Mouse (Mus musculus): ENCODE data around the gene Gpn2. TPM values are rescaled to one million over a fixed set of nuclear protein-coding genes. Genes with fewer than 3 reads are reported as not detected.

Gene Gpn2
- polyA plus RNA-seq, 1 experiment from 2014 or later, result 11.2 TPM

DNA sequence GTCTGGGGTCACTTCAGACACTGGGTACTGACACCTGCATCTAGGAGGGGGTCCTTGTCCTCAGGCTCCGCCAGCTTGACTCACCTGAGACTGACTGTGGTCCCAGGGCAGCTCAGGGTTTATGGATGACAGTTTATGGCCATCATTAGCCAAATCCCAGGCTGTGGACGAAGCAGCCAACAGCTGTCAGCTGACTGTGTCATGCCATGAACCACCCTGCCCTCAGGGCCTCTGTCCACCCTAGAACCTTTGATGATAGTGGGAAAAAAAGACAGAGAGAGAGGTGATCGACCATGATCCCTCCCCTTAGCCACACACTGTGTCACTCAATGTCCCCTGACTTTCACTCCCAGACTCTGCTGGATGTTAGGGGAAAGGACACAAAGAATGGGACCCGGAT is 22.5 kb upstream of the Gpn2 start:
- Histone ChIP-seq H3K9me3 (replicated peaks) (peaks cover 5% of the 10 kb centered on the region; the same call in 1 of the 2 replicates), H3K27ac (ENCODE audit: poor library complexity, severe bottlenecking) (no peak overlapping the region), H3K4me3 (no peak overlapping the region), H3K27me3 (replicated peaks) (no peaks in the 10 kb centered on the region), H3K4me1 (replicated peaks) (no peaks in the 10 kb centered on the region), H3K9ac (no peak overlapping the region), H3K36me3 (0 out of 2 replicates have a peak, but pooled peaks cover under 1% of the 10 kb centered on the region), H3K4me2 (no peak overlapping the region)
- WGBS, result 70% methylated on average over 4 of the region's 4 CpGs
- ATAC-seq (ENCODE audit: insufficient number of reproducible peaks, low FRiP score), result no peak

GRCm38 (mm10) chr4:133563123-133563571 is 21.0 kb upstream of the Gpn2 start:
- Histone ChIP-seq H3K27ac (ENCODE audit: poor library complexity, severe bottlenecking) (no peak overlapping the region), H3K4me2 (no peak overlapping the region), H3K9me3 (replicated peaks) (peaks cover 5% of the 10 kb centered on the region; the same call in 1 of the 2 replicates), H3K36me3 (no peaks in the 10 kb centered on the region), H3K27me3 (replicated peaks) (no peaks in the 10 kb centered on the region), H3K4me3 (no peak overlapping the region), H3K4me1 (replicated peaks) (no peaks in the 10 kb centered on the region), H3K9ac (no peak overlapping the region)
- no peak for ATAC-seq (ENCODE audit: insufficient number of reproducible peaks, low FRiP score)
- WGBS, result 75% methylated on average over 11 of the region's 11 CpGs

- Histone ChIP-seq H3K4me1 (replicated peaks) (no peaks in the 10 kb centered on the region), H3K4me2 (peak overlapping the region; percentile 10; the same call in 1 of the 2 replicates), H3K9ac (no peak overlapping the region), H3K27ac (ENCODE audit: poor library complexity, severe bottlenecking) (no peak overlapping the region), H3K36me3 (no peaks in the 10 kb centered on the region), H3K27me3 (replicated peaks) (no peaks in the 10 kb centered on the region), H3K9me3 (replicated peaks) (peaks cover 5% of the 10 kb centered on the region; the same call in 1 of the 2 replicates), H3K4me3 (no peak overlapping the region)
- WGBS, result 23% methylated on average over 8 of the region's 8 CpGs
- no peak for ATAC-seq (ENCODE audit: insufficient number of reproducible peaks, low FRiP score)
Measured at GRCm38 (mm10) chr4:133567251-133567650, 16.9 kb upstream of the Gpn2 start.

DNA sequence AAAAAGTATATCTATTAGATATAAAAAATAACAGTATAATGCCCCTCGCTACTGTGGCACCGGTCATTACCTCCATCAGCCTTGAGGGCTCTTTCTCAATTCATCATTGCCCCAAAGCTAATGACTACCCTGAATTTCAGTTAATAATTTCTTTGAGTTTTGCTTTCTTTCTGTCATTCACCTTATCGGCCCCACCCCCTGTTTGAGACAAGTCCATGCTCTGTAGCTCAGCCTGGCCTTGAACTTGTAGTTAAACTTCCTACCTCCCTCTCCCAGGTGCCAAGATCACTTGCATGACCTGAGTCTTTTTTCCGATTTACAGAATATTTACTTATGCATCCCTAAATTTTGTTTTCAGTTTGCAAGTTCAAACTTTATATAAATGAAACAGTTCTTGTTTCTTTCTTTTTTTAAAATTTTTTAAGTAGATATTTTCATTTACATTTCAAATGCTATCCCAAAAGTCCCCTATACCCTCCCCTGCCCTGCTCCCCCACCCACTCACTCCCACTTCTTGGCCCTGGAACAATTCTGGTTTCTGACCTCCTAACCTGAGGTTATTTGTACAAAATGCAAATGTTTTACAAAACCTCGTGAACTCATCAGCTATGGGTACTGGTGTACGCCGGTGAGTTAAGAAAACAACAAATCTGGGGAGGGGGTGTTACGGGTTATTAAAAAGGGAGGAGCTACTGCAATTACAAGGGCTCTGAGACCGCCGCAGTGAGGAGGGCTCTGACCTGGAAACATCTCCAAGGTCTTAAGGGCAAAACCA is 14.7 kb upstream of the Gpn2 start:
- ATAC-seq (ENCODE audit: insufficient number of reproducible peaks, low FRiP score), result no peak
- 80% methylated on average over 10 of the region's 10 CpGs for WGBS

GRCm38 (mm10) chr4:133570066-133570466 is 14.1 kb upstream of the Gpn2 start:
- no peak overlapping the region; the same call in 1 of the 2 replicates for H3K9ac ChIP-seq
- H3K9me3 ChIP-seq (replicated peaks), result no peaks in the 10 kb centered on the region
- no peak for ATAC-seq (ENCODE audit: insufficient number of reproducible peaks, low FRiP score)
- H3K27ac ChIP-seq (ENCODE audit: poor library complexity, severe bottlenecking), result no peak overlapping the region
- peaks cover 1% of the 10 kb centered on the region; the same call in 1 of the 2 replicates for H3K4me1 ChIP-seq (replicated peaks)
- no peak overlapping the region for H3K4me2 ChIP-seq
- WGBS, result 54% methylated on average over 10 of the region's 10 CpGs
- H3K36me3 ChIP-seq, result no peaks in the 10 kb centered on the region
- H3K27me3 ChIP-seq (replicated peaks), result no peaks in the 10 kb centered on the region
- H3K4me3 ChIP-seq, result no peak overlapping the region

More for the DNA sequence above, 14.7 kb upstream of the Gpn2 start:
- Histone ChIP-seq H3K9ac (no peak overlapping the region), H3K27ac (ENCODE audit: poor library complexity, severe bottlenecking) (no peak overlapping the region), H3K36me3 (no peaks in the 10 kb centered on the region), H3K27me3 (replicated peaks) (no peaks in the 10 kb centered on the region), H3K4me3 (no peak overlapping the region), H3K4me2 (no peak overlapping the region), H3K4me1 (replicated peaks) (no peaks in the 10 kb centered on the region), H3K9me3 (replicated peaks) (peaks cover 3% of the 10 kb centered on the region; the same call in 1 of the 2 replicates)

- 6% methylated on average over 44 of the region's 44 CpGs for WGBS
- Histone ChIP-seq H3K4me2 (peak within 1 kb of the TSS; percentile 92), H3K27me3 (replicated peaks) (no peaks in the 10 kb centered on the region)
Measured at GRCm38 (mm10) chr4:133574070-133574842, 9.9 kb upstream of the Gpn2 start, which contains the start of gene Gpatch3. Gene Gpatch3 (plus strand): TSS chr4:133574745.

GRCm38 (mm10) chr4:133574843-133575202 is 9.3 kb upstream of the Gpn2 start:
- Histone ChIP-seq H3K9ac (peak overlapping the region; percentile 81), H3K36me3 (peaks cover 22% of the 10 kb centered on the region), H3K9me3 (replicated peaks) (no peaks in the 10 kb centered on the region), H3K4me2 (peak overlapping the region; percentile 92), H3K4me3 (peak overlapping the region; percentile 69), H3K27me3 (replicated peaks) (no peaks in the 10 kb centered on the region), H3K4me1 (replicated peaks) (peaks cover 9% of the 10 kb centered on the region; the same call in 1 of the 2 replicates), H3K27ac (ENCODE audit: poor library complexity, severe bottlenecking) (no peak overlapping the region)
- peak; percentile 56 for ATAC-seq (ENCODE audit: insufficient number of reproducible peaks, low FRiP score)
- WGBS, result under 1% methylated on average over 41 of the region's 41 CpGs

More at GRCm38 (mm10) chr4:133574070-133574842, 9.9 kb upstream of the Gpn2 start, which contains the start of gene Gpatch3:
- peak within 1 kb of the TSS; percentile 49 for H3K27ac ChIP-seq (ENCODE audit: poor library complexity, severe bottlenecking)
- peak within 1 kb of the TSS; percentile 81 for H3K9ac ChIP-seq
- peaks cover 16% of the 10 kb centered on the region for H3K36me3 ChIP-seq
- no peaks in the 10 kb centered on the region for H3K9me3 ChIP-seq (replicated peaks)
- peak within 1 kb of the TSS; percentile 69 for H3K4me3 ChIP-seq
- H3K4me1 ChIP-seq (replicated peaks), result peaks cover 9% of the 10 kb centered on the region; the same call in 1 of the 2 replicates
- peak; percentile 91 for ATAC-seq (ENCODE audit: insufficient number of reproducible peaks, low FRiP score)

DNA sequence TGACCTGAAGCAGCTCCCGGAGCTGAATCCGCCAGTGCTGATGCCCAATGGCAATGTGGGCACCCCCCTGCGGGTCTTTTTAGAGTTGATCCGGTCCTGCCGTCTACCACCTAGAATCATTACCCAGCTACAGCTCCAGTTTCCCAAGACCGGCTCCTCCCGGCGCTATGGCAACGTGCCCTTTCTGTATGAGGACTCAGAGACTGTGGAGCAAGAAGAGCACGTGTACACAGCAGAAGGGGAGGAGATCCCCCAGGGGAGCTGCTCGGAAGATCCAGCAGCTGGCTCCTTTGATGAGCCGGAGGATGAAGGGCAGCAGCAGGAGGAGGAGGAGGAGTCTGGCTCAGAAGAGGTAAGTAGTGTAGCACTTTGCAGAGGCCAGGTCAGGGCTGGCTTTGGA is 6.2 kb upstream of the Gpn2 start:
- no peak overlapping the region for H3K4me2 ChIP-seq
- H3K27me3 ChIP-seq (replicated peaks), result no peaks in the 10 kb centered on the region
- 74% methylated on average over 12 of the region's 12 CpGs for WGBS
- no peak for ATAC-seq (ENCODE audit: insufficient number of reproducible peaks, low FRiP score)
- H3K27ac ChIP-seq (ENCODE audit: poor library complexity, severe bottlenecking), result no peak overlapping the region
- no peaks in the 10 kb centered on the region for H3K9me3 ChIP-seq (replicated peaks)
- H3K4me3 ChIP-seq, result no peak overlapping the region
- H3K9ac ChIP-seq, result no peak overlapping the region
- peaks cover 9% of the 10 kb centered on the region; the same call in 1 of the 2 replicates for H3K4me1 ChIP-seq (replicated peaks)
- H3K36me3 ChIP-seq, result peaks cover 51% of the 10 kb centered on the region

DNA sequence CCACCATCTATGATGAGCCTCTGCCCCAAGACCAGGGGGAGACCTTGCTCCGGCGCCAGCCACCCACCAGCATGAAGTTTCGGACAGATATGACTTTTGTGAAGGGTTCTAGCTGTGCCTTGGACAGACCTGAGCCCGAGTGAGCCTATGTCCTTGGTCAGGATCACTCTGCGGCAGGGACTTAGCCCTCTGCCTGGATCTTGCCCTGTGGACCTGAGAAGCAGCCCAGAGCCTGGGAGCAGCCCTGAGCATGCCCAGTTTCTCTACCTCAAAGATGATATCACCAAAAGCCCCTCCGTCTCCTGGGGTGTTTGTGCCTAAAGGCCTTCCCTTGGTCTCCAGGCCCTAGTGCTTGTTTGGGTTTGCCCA is 488 bp upstream of the Gpn2 start:
- Histone ChIP-seq H3K36me3 (peaks cover 68% of the 10 kb centered on the region), H3K9me3 (replicated peaks) (no peaks in the 10 kb centered on the region), H3K4me3 (peak overlapping the region; percentile 98), H3K27me3 (replicated peaks) (no peaks in the 10 kb centered on the region), H3K27ac (ENCODE audit: poor library complexity, severe bottlenecking) (peak overlapping the region; percentile 72), H3K4me2 (peak overlapping the region; percentile 100), H3K4me1 (replicated peaks) (peaks cover 15% of the 10 kb centered on the region), H3K9ac (peak overlapping the region; percentile 90)
- 57% methylated on average over 6 of the region's 6 CpGs for WGBS
- ATAC-seq (ENCODE audit: insufficient number of reproducible peaks, low FRiP score), result 0 out of 2 replicates have a peak, but pooled peaks have one; percentile 24

- H3K9me3 ChIP-seq (replicated peaks), result no peaks in the 10 kb centered on the region
- H3K9ac ChIP-seq, result no peak overlapping the region
- no peak overlapping the region for H3K4me3 ChIP-seq
- no peak overlapping the region for H3K27ac ChIP-seq (ENCODE audit: poor library complexity, severe bottlenecking)
- peaks cover 7% of the 10 kb centered on the region for H3K4me1 ChIP-seq (replicated peaks)
- H3K36me3 ChIP-seq, result peaks cover 44% of the 10 kb centered on the region
- no peaks in the 10 kb centered on the region for H3K27me3 ChIP-seq (replicated peaks)
- 25% methylated on average over 7 of the region's 7 CpGs for WGBS
- no peak overlapping the region for H3K4me2 ChIP-seq
- ATAC-seq (ENCODE audit: insufficient number of reproducible peaks, low FRiP score), result no peak
Measured at GRCm38 (mm10) chr4:133592570-133592969, 8.4 kb downstream of the Gpn2 start.

DNA sequence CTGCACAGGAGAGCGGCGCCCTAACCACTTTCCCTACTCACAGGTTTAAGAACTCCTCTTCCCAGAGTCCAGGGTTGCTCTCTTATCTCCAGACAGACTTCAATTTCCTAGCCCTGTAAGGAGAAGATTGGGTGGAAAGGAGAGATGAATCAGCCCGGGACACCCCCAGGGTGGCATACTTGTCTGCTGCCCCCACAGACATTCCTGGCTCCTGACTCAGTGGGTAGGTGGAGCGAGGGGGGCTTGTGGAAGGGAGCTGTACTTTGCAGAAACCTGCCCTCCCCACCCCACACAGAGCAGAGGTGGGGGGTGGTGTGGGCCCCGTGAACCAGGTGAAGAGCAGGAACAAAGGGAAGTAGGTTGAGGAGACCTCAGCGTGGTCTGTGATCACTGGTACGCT is 11.4 kb downstream of the Gpn2 start:
- peaks cover 18% of the 10 kb centered on the region for H3K4me1 ChIP-seq (replicated peaks)
- ATAC-seq (ENCODE audit: insufficient number of reproducible peaks, low FRiP score), result no peak
- H3K27ac ChIP-seq (ENCODE audit: poor library complexity, severe bottlenecking), result no peak overlapping the region
- no peak overlapping the region for H3K9ac ChIP-seq
- 42% methylated on average over 7 of the region's 7 CpGs for WGBS
- no peak overlapping the region for H3K4me3 ChIP-seq
- H3K4me2 ChIP-seq, result peak overlapping the region; percentile 18; the same call in 1 of the 2 replicates
- no peaks in the 10 kb centered on the region for H3K9me3 ChIP-seq (replicated peaks)
- peaks cover 14% of the 10 kb centered on the region for H3K36me3 ChIP-seq
- peaks cover 18% of the 10 kb centered on the region for H3K27me3 ChIP-seq (replicated peaks)

Data from heart, embryonic 12.5 days (tissue).